Mouse (Mus musculus): Measurements from ENCODE around the gene Pdpr.
"Not testable (repeated sequence)": the region's sequence is repeated elsewhere in the genome, so short reads cannot be mapped to it uniquely, and the experiment has no call there.

The Pdpr gene

GRCm38 (mm10) chr8:111090126-111090525 is 4.3 kb upstream of the Pdpr start:
- peak; percentile 45 to 81 for DNase-seq (ENCODE audit: low spot score in 2 of 2)

GRCm38 (mm10) chr8:111091706-111092105 is 2.7 kb upstream of the Pdpr start:
- no peak for DNase-seq (ENCODE audit: low spot score in 2 of 2)

- DNase-seq (ENCODE audit: low spot score in 2 of 2), result not testable (repeated sequence)
Observed at GRCm38 (mm10) chr8:111092326-111092725, 2.1 kb upstream of the Pdpr start, which contains the start of gene Clec18a. Clec18a (minus strand) TSS chr8:111092426.

GRCm38 (mm10) chr8:111094719-111095302 is 381 bp downstream of the Pdpr start:
- DNase-seq (ENCODE audit: low spot score in 2 of 2), result peak in 1 of 2 experiments; percentile 27

- DNase-seq (ENCODE audit: low spot score in 2 of 2), result no peak
Observed at GRCm38 (mm10) chr8:111114891-111115290, 20.5 kb downstream of the Pdpr start.

- no peak for DNase-seq (ENCODE audit: low spot score in 2 of 2)
Observed at GRCm38 (mm10) chr8:111119481-111119880, 25.1 kb downstream of the Pdpr start.

GRCm38 (mm10) chr8:111130756-111131155 is 36.3 kb downstream of the Pdpr start:
- no peak for DNase-seq (ENCODE audit: low spot score in 2 of 2)

- no peak for DNase-seq (ENCODE audit: low spot score in 2 of 2)
Observed at GRCm38 (mm10) chr8:111142521-111142920, 48.1 kb downstream of the Pdpr start.

GRCm38 (mm10) chr8:111144901-111145459 is 50.5 kb downstream of the Pdpr start:
- DNase-seq (ENCODE audit: low spot score in 2 of 2), result peak in 1 of 2 experiments; percentile 22

- peak; percentile 93 to 95 for DNase-seq (ENCODE audit: low spot score in 2 of 2)
Observed at GRCm38 (mm10) chr8:111145460-111146012, 51.1 kb downstream of the Pdpr start.

GRCm38 (mm10) chr8:111155721-111156436 is 61.4 kb downstream of the Pdpr start:
- no peak for DNase-seq (ENCODE audit: low spot score in 2 of 2)

GRCm38 (mm10) chr8:111157617-111158016 is 63.2 kb downstream of the Pdpr start:
- DNase-seq (ENCODE audit: low spot score in 2 of 2), result peak; percentile 25 to 67

- no peak for DNase-seq (ENCODE audit: low spot score in 2 of 2)
Observed at GRCm38 (mm10) chr8:111171661-111172060, 77.2 kb downstream of the Pdpr start.

GRCm38 (mm10) chr8:111185472-111185947 is 91.1 kb downstream of the Pdpr start:
- DNase-seq (ENCODE audit: low spot score in 2 of 2), result peak in 1 of 2 experiments; percentile 18
